Mouse (Mus musculus): ENCODE results near the gene Ifitm2.
A peak's percentile ranks its signal among the peaks of the same experiment; 100 is the strongest.

Gene Ifitm2

GRCm38 (mm10) chr7:140943356-140943755 lies 12.4 kb downstream of the Ifitm2 start:
- no peak for DNase-seq (ENCODE audit: low read depth, low spot score)

GRCm38 (mm10) chr7:140942811-140943210 lies 13.0 kb downstream of the Ifitm2 start:
- DNase-seq (ENCODE audit: low read depth, low spot score): no peak

GRCm38 (mm10) chr7:140942341-140942740 lies 13.4 kb downstream of the Ifitm2 start:
- no peak for DNase-seq (ENCODE audit: low read depth, low spot score)

- DNase-seq (ENCODE audit: low read depth, low spot score): peak; percentile 81
These were observed 14.3 kb downstream of the Ifitm2 start, which contains the start of gene Pgghg for GRCm38 (mm10) chr7:140941222-140942051. Gene Pgghg (plus strand): TSS chr7:140941391.

GRCm38 (mm10) chr7:140939669-140940171 lies 16.1 kb downstream of the Ifitm2 start:
- DNase-seq (ENCODE audit: low read depth, low spot score): peak; percentile 46

GRCm38 (mm10) chr7:140938896-140939295 lies 16.9 kb downstream of the Ifitm2 start:
- no peak for DNase-seq (ENCODE audit: low read depth, low spot score)

- no peak for DNase-seq (ENCODE audit: low read depth, low spot score)
These were observed 17.4 kb downstream of the Ifitm2 start for GRCm38 (mm10) chr7:140938436-140938835.

- DNase-seq (ENCODE audit: low read depth, low spot score): no peak
These were observed 28.6 kb downstream of the Ifitm2 start for GRCm38 (mm10) chr7:140927181-140927580.

- DNase-seq (ENCODE audit: low read depth, low spot score): no peak
These were observed 32.6 kb downstream of the Ifitm2 start for GRCm38 (mm10) chr7:140923070-140923775.

- no peak for DNase-seq (ENCODE audit: low read depth, low spot score)
These were observed 33.3 kb downstream of the Ifitm2 start for GRCm38 (mm10) chr7:140922398-140923069.

GRCm38 (mm10) chr7:140921225-140921975 lies 34.4 kb downstream of the Ifitm2 start:
- DNase-seq (ENCODE audit: low read depth, low spot score): no peak

- DNase-seq (ENCODE audit: low read depth, low spot score): no peak
These were observed 35.3 kb downstream of the Ifitm2 start, which contains the start of gene Nlrp6 for GRCm38 (mm10) chr7:140920418-140921029. Gene Nlrp6 (plus strand): TSS chr7:140920902.

GRCm38 (mm10) chr7:140919911-140920310 lies 35.9 kb downstream of the Ifitm2 start:
- DNase-seq (ENCODE audit: low read depth, low spot score): no peak

GRCm38 (mm10) chr7:140914031-140914690 lies 41.6 kb downstream of the Ifitm2 start:
- no peak for DNase-seq (ENCODE audit: low read depth, low spot score)

GRCm38 (mm10) chr7:140912846-140913482 lies 42.8 kb downstream of the Ifitm2 start:
- DNase-seq (ENCODE audit: low read depth, low spot score): no peak

- no peak for DNase-seq (ENCODE audit: low read depth, low spot score)
These were observed 43.5 kb downstream of the Ifitm2 start for GRCm38 (mm10) chr7:140912293-140912692.

- peak; percentile 80 for DNase-seq (ENCODE audit: low read depth, low spot score)
These were observed 47.1 kb downstream of the Ifitm2 start for GRCm38 (mm10) chr7:140908634-140909107.

GRCm38 (mm10) chr7:140908181-140908580 lies 47.6 kb downstream of the Ifitm2 start:
- no peak for DNase-seq (ENCODE audit: low read depth, low spot score)

GRCm38 (mm10) chr7:140907697-140908096 lies 48.1 kb downstream of the Ifitm2 start:
- DNase-seq (ENCODE audit: low read depth, low spot score): no peak

GRCm38 (mm10) chr7:140907131-140907530 lies 48.7 kb downstream of the Ifitm2 start:
- DNase-seq (ENCODE audit: low read depth, low spot score): no peak
